Mouse (Mus musculus) ES-Bruce4 (cell line): Measurements from ENCODE around the gene Ubr3.

ENCODE experiments used
- CTCF ChIP-seq: IDR thresholded peaks from one replicate; pipeline ENCODE4 v1.8.1; 2011; ENCODE audit warnings: low read depth, low read length
- EP300 ChIP-seq: IDR thresholded peaks from 2 replicates; pipeline ENCODE4 v1.6.1; 2011; ENCODE audit warnings: low read depth, low read length; ENCODE audit not compliant: insufficient read depth
- POLR2A ChIP-seq: IDR thresholded peaks from one replicate; pipeline ENCODE4 v1.8.1; 2011; ENCODE audit warnings: low read length; ENCODE audit not compliant: insufficient read depth

DNA sequence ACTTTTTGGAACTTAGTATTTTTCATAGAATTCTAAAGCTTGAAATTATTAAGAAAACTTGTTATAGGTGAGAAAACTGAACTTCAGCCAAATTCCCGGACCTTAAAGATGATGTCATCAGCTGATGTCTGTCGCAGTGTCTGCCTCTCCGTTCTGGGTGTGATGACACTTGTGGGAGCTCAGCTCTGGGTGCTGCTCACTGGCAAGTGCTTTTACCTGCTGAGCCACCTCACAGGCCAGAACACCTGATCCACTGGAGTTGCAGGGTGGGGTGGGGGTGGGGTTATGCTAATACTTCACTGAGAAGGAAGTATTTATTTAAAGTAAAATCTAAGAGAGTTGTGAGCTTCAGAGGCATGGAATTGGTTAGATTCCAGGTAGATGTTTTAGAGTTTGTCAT is 20.3 kb downstream of the Ubr3 start:
- no peak for TF ChIP-seq CTCF
- TF ChIP-seq EP300: no peak
- no peak for TF ChIP-seq POLR2A
